Mouse (Mus musculus) lung, postnatal 36 days (tissue): ENCODE measurements at regions not wholly inside any gene's neighbourhood (a gene's known extent, or its start where the extent isn't known, plus 50 kb on each side); places are given as distances from the start of the nearest gene placed in this dataset.
A peak's percentile ranks its signal among the peaks of the same experiment; 100 is the strongest.

Experiments used
- DNase-seq: peaks from one replicate; pipeline ENCODE4 v3.0.0; 2022; ENCODE audit warnings: mixed read lengths

DNA sequence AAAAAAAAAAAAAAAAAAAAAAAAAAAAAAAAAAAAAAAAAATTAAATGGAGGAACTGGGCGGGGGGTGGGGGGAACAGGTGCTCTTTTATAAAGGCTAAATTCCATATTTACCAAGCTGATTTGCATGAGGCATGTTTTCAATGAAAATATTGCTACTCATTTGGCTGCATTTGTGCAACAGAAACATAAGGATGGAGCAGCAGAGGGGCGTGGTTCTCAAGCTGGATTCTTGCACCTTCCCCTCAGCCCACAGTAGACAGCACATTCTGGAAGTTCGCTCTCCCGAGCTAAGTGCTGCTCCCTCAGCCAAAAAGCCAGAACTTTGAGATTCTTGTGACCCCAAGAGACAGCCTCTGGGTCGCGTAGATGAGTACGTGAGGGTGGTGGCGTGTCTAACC, 201.8 kb downstream of the Cdca7 start:
- no peak for DNase-seq

DNA sequence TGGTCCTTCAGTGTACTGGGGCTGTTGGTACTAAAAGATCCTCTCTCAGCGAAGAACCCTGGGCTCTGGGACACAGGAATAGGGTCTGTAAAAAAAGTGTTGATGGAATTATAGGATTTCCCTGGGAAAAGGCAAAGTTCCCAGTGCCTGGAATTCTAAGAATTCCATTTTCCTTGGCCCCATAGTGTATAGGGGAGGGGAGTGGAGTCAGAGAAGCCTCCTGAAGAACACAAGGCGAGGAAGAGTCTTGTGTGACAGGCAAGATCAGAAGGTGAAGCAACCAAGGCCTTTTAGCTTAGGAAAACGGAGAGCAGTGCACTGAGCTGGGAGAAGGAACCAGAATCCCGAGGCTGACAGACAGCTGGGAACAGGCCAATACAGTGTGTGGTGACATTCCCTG, 212.1 kb downstream of the Cdca7 start:
- DNase-seq, result no peak

GRCm38 (mm10) chr2:72701081-72701480, 225.1 kb downstream of the Cdca7 start:
- no peak for DNase-seq

DNA sequence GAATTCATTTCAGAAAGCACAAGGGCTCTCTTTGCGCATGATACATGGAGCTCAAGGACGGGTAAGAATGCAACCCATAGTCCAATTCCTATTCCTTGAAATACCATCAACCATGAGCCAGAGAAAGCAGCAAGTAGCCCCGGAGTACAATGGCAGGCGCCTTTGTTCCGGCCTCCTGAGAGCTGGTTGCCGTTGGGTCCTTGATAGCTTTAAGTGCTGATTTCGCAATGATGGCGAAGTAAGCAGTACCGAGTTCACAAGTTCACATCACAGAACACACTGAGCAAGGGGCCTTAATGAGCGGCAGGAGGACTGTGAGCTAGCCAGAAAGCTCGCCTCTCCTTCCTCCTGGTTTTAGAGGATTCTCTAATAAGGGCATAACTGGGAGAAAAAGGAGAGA, 227.3 kb downstream of the Cdca7 start:
- DNase-seq, result peak; percentile 81

DNA sequence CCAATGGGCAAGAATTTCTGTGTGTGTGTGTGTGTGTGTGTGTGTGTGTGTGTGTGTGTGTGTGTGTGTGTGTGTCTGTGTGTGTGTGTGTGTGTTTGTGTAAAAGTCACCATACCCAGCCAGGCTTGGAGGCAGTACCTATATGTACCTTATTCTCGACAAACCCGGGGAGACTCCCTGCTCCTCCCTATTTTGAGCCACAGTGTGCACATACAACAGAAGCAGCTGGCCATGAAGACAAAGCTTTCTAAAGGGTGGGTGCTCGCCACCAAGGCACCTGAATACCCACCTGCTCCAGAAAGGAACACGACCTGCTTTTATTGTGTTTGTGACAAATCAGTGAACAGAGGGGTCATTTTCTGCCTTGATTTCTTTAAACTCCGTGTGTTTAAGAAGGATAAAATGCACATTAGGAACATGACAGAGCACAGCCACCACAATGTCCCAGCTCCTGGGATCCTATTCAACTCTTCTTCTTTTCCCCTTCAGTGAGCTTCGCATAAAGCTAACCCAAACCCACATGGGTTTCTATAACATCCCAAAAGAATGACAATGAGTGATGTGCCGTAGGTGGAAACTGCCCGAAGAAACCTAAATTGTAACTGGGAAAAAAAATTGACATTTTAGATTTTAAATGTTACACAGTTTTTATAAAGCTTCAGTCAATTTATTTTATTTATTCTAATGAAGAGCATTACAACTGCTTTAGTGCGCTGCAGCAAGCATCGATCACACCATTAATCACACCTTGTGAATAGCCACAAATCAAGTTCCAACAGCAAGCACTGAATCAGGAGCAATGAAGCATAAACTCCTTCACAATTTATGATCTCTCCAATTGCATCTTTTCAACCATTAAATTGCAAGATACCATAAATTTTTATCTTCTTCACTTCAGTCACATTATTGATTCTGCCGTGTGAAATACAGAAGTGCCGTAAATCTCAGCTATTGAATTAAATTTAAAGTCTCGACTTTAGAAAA, 232.0 kb downstream of the Cdca7 start:
- DNase-seq, result no peak

- DNase-seq, result no peak
Observed at GRCm38 (mm10) chr2:72716931-72717330, 241.0 kb downstream of the Cdca7 start.

DNA sequence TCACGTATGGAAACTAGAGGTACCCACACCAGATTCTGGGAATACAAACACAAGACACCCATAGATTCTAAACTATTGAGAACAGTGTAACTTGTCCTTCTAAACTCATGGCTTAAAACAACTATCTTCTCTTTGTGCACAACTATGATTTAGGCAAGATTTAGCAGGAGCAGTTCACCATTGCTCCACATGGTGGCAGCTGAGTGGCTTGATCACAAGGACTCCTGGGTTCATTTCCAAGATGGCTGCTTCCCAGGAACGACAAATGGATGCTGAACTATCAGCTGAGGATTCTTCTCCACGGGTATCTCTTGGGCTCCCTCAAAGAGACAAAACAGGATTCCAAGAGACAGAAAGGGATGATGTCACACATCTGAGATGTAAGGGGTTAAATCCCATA, 251.5 kb downstream of the Sp3 start:
- peak; percentile 69 for DNase-seq

DNA sequence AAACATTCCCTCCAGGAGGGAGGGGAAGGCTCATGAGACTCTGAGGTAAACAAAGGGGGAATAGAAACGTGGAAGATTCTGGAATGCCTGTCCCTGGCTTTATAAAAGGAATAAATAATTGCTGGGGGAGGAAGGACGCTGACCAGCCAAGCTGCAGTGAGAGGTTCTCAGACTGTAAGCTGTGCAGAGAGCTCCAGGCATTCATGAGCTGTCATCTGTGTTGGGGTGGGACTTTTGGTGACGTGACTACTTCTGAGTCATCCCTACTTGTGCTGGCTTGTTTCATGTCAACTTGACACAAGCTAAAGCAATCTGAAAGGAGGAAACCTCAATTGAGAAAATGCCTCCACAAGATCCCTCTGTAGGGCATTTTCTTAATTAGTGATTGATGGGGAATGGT, 246.9 kb downstream of the Sp3 start:
- no peak for DNase-seq

DNA sequence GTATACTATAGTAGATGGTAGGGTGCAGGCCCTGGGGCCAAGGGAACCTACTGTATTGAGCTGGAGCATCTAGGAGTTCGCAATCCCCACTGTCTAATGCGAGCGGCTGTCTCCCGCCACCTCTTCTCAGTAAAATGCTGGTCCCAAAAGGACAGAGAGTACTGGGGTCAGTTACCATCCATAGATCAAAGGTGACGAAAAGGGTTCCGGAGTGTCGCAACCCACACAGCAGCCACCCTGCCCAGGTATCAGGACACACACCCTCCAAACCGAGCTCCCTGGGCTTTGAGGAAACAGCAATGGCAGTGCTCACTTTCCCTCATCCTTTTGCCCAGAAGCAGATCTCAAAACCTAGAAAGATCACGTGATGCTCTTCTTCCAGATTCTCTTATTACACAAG, 245.2 kb downstream of the Sp3 start:
- DNase-seq, result no peak

DNA sequence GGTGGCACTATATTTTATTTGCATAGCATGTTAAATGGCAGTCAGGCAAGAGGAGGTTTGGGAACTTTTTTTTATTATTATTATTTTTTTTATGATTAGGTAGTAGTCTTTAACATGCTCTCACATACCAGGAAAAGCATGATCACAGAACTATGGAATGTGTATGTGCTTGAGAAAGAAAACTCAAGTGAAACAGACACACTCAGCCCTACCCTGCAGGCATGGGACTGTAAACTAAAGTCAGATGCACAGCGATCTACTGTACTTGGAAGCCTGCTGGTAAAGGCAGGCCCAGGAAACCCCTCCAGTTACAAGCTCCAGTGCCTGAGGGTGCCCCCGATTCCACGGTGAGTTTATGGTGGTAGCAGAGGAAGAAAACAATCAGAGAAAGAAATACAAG, 243.6 kb downstream of the Sp3 start:
- no peak for DNase-seq

GRCm38 (mm10) chr2:72740391-72741361, 239.6 kb downstream of the Sp3 start:
- peak; percentile 12 for DNase-seq

- no peak for DNase-seq
Observed at GRCm38 (mm10) chr2:72741746-72742145, 238.5 kb downstream of the Sp3 start.

GRCm38 (mm10) chr2:72743651-72744050, 236.6 kb downstream of the Sp3 start:
- no peak for DNase-seq

- no peak for DNase-seq
Observed at GRCm38 (mm10) chr2:72744901-72745300, 235.3 kb downstream of the Sp3 start.

- no peak for DNase-seq
Observed at GRCm38 (mm10) chr2:72746476-72747215, 233.6 kb downstream of the Sp3 start.

DNA sequence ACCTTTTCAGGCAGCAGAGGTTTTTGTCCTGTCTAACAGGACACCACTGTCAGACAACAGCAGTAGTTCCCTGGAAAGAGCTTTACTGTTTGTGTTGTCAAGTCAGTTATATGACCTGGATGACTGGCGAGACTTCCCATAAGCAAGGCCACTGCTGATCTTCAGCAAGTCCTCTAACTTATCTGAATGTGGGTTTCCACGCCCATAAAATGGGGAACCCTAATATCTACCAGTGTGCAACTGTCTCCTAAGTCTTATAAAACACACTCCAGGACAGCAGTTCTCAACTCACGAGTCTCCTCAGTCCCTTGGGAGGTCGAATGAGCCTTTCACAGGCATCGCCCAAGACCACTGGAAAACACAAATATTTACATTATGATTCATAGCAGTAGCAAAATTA, 232.9 kb downstream of the Sp3 start:
- DNase-seq, result no peak

DNA sequence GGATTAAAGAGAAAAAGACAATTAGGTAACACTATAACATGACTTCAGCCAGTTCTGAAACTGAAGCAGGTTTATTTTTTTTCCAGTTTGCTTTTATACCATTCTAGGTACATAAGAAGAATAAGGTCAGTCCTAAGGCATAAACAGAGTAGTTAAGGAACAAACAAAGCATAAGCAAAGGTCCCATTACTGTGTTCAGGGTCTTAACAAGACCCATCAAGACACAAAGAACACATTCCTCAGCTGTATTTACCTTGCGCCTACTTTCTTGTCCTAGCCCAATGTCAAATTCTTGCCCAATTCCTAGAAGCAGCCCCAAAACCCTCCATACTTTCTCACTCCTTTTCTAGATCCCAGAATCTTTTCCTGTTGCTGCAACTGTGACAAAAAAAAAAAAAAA, 230.8 kb downstream of the Sp3 start:
- no peak for DNase-seq

DNA sequence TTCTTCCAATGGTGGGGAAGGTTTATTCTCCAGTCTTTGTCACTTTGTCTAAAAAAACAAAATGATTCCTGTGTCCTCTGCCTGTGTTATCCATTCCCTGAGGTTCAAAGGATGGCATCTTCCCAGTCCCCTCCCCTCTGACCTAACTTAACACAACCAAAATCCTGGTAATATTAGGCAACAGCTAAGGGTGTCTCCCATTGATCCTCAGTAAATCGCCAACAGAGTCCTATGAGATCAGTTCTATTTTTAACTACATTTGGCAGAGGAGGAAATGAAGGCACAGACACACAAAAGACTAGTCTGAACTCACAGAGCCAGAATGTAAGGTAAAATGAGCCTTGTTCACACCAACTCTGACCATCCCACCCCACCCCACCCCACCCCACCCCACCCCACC, 228.8 kb downstream of the Sp3 start:
- peak; percentile 31 for DNase-seq

DNA sequence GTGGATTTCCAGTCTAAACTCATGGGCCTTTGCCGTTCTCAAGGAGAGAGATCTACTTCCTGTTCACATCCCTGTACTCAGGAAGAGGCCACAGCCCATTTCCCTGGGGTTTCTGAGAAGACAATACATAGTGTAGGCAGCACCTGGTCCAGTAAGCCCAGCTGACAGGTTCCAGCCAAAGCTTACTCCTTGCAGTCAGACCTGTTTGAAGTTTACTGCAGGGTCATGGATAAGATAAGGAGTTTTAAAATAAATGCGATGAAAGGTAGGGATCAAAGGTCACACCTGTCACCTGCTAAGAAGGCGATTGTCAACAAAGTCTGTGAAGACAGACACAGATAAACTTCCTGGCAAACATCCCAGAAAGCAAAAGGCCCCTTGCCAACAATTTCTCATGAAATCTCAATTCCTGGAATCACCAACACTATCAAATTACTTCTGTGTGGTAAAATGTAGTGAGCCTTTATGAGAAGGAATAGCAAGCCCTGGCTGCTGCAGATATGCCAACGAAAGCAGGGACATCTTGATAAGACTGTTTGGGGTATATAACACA, 227.5 kb downstream of the Sp3 start:
- DNase-seq, result no peak

- no peak for DNase-seq
Observed at GRCm38 (mm10) chr2:72753788-72754713, 226.2 kb downstream of the Sp3 start.

GRCm38 (mm10) chr2:72763454-72763853, 216.8 kb downstream of the Sp3 start:
- no peak for DNase-seq
